Mouse (Mus musculus): ENCODE data around the gene B4galt2.

Gene B4galt2

DNA sequence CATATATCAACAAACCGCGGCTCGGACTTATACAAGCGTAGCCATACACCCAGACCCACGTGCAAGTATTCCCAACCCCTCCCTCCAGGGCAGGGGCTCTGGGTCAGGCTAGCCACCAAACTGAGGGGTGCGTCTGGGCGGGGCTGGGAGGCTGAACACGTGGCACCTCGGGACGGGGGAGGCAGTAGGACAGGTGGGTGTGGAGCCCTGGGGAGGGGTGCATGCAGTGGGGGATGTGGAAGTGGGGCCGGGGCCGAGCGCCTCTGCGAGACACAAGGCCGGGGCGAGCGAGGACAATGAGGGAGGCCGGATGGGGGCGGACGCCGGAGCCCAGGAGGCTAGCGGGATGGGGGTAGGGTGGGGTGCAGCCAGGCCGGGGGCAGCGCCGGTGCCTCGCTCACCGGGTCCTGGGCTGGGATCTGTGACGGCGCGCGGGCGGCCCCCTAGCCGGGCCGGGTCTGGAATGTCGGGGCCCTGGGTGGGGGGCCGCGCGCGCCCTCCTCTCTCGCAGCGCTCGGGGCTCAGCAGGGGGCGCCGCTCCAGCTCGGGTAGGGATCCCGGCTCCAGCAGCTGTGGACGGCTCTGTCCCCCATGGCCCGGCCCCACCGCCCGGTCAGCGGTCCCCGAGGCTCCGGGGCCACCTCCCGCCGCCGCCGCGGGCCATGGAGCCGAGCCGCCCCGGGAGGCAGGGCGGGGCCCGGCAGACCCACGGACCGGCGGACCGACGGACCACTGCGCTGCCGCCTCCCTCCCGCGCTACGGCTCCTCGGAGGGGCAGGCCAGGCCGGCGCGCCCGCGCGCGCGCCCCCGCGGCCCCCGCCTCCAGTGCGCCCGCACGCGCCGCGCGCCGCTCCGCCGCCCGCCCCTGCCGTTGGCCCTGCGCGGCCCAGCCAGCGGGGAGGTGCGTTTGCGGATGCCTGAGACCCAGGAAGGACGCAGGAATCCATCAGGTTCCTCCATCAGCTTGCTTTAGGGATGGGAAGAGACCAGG is at the start of gene B4galt2:
Gene B4galt2, minus strand, starts transcription at position 787 of the 991 bp plus-strand sequence.
- CTCF ChIA-PET, result interaction anchor here in 1 of 4 experiments (1.0 kb wide), 1 partner anchor 23 kb away, joined by 3 read pairs; no protein-coding TSS in a partner anchor
- POLR2A ChIA-PET, result interaction anchor here (0.5 to 2.1 kb wide), 11 partner anchors 8 to 83 kb away, joined by 3 to 10 read pairs (median 3); partner anchors contain the start of gene Dph2 (in 3 of the 4)

DNA sequence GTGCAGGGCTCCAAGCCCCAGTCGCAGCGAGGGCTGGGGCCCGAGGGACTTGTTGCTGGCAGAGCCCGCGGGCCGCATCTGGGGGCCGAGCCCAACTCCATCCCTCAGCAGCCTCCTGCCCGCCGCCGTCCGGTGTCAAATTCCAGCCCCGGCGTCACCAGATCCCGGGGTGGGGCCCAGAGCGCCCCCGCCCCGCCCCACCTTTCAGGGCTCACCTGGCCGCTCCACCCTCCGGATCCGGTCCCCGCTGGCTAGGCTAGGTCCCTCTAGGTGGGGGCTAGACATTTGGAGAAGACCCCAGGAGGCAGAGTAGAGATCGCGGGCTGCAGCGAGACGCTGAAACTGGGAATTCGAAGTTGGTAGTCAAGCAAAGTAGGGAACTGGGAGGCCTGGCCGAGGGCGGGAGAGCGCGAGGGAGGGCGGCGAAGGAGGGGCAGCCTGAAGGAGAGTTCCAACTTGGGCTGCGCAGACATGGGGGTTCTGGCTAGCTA is 46.1 kb upstream of the B4galt2 start, which contains the start of gene Artn:
Gene Artn, minus strand, starts transcription at position 373 of the 491 bp plus-strand sequence.
- ChIA-PET CTCF (interaction anchor here (0.6 to 5.7 kb wide), 36 partner anchors 8 to 392 kb away, joined by 3 to 47 read pairs (median 5); partner anchors contain the start of gene Ipo13 (in 3 of the 4)), POLR2A (interaction anchor here in 2 of 4 experiments (0.6 to 6.8 kb wide), 22 partner anchors 9 to 174 kb away, joined by 3 to 60 read pairs (median 6); partner anchors contain the start of genes Ipo13 (in 2 of the 2) and Atp6v0b (in 1 of the 2))

DNA sequence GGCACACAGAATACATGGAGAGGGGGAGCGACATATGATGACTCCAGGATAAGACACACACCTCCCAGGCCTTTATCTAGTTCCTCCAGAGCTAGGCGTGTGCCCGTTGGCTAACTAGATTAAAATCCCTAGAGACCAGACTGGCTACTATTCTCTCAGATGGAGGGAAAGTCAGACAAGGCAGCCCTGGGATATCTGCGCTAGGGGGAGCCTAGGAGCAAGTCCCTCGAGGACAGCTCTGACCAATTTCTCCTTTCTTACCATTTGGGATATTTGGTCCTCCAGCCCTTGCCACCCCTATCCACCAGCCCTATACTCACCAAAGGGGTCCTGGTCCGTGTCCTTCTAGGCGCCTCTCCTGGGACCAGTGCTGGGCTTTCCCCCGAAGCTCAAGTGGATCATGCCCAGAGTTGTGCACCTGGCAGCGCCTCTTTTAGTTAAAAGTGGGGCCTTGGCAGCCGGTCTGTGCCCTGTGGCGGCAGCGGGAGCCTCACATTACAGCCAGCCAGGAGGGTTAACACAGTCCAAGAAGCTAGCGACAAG is 45.5 kb upstream of the B4galt2 start:
- CTCF ChIA-PET, result interaction anchor here (0.5 to 5.7 kb wide), 66 partner anchors 7 to 1754 kb away, joined by 3 to 47 read pairs (median 5); partner anchors contain the start of genes Dph2 (in 3 of the 4), Ipo13 (in 3 of the 4), Atp6v0b (in 1 of the 4) and Cdc20 (in 1 of the 4)
- POLR2A ChIA-PET, result interaction anchor here (0.6 to 6.8 kb wide), 38 partner anchors 10 to 772 kb away, joined by 3 to 60 read pairs (median 4); partner anchors contain the start of genes Ipo13 (in 2 of the 4), Atp6v0b (in 1 of the 4) and Rps8 (in 1 of the 4)

DNA sequence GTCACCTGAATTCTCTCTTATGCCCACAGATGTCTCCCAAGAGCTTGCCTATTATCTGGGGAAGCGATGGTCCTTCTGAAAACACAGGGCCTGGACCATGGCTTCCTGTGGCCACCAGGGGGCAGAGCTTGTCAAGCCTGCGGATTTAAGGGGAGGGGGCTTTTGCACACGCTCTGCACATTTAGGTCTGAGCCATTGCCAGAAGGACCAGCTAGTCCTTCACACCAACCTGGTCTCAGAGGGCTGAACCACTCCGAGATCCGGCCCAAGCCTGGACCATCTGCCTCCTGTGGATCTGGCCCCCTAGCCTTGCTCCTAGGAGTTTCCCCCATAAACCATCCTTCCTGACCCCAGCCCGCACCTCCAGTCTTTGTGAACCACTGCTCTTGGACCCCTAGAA is 44.9 kb upstream of the B4galt2 start:
- POLR2A ChIA-PET, result interaction anchor here (0.6 to 6.8 kb wide), 41 partner anchors 10 to 772 kb away, joined by 3 to 60 read pairs (median 4); partner anchors contain the start of genes Ipo13 (in 2 of the 4), Atp6v0b (in 1 of the 4) and Rps8 (in 1 of the 4)

DNA sequence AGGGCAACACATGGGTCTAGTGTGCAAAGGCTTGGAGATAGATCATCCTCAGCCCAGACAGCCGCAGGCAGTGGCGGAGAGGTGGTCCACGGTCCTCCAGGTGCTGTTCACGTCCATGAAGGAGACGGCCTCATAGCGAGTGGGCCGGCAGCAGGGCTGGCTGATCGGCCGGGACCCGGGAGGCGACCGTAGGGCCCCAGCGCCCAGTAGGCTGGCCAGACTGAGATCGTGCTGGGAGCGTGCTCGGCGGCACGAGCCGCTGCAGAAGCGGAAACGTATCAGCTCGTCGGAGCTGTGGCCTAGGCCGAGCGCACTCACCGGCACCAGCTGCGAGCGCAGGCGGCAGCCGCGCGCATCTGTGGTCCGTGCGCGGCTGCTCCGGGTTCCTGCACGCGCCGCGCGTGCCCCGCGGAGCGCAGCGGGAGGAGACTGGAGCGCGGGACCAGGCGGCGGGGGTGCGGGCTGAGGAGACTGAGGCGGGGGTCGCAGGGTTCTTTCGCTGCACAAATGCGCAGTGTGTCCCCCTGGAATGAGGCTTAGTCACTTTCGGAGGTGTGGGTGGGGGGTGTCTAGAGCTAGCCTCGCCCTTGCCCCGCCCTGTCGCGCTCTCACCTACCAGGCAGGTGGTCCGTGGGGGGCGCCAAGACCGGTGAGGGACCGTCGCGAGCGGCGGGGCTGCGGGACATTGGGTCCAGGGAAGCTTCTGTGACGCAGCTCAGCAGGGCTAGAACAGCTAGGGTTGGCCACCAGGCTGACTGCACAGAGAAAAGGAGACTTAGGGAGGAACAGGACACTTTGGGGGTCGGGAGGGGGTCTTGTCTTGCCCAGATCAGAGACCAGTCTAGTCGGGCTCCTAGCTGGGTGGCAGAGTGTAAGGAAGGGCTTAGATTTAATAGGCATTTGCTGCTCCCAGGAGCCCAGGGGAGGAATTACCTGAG is 43.5 kb upstream of the B4galt2 start:
- ChIA-PET POLR2A (interaction anchor here (0.7 to 6.8 kb wide), 37 partner anchors 7 to 737 kb away, joined by 3 to 60 read pairs (median 4); partner anchors contain the start of genes Dph2 (in 2 of the 4), Ipo13 (in 2 of the 4), Kdm4a (in 2 of the 4) and Atp6v0b (in 1 of the 4)), CTCF (interaction anchor here (0.6 to 5.7 kb wide), 30 partner anchors 9 to 640 kb away, joined by 3 to 47 read pairs (median 5); partner anchors contain the start of gene Ipo13 (in 2 of the 4))

More for the DNA sequence above, 44.9 kb upstream of the B4galt2 start:
- CTCF ChIA-PET, result interaction anchor here (0.5 to 5.7 kb wide), 78 partner anchors 8 to 1753 kb away, joined by 3 to 47 read pairs (median 4); partner anchors contain the start of genes Dph2 (in 3 of the 4), Ipo13 (in 3 of the 4), Atp6v0b (in 1 of the 4) and Cdc20 (in 1 of the 4)

DNA sequence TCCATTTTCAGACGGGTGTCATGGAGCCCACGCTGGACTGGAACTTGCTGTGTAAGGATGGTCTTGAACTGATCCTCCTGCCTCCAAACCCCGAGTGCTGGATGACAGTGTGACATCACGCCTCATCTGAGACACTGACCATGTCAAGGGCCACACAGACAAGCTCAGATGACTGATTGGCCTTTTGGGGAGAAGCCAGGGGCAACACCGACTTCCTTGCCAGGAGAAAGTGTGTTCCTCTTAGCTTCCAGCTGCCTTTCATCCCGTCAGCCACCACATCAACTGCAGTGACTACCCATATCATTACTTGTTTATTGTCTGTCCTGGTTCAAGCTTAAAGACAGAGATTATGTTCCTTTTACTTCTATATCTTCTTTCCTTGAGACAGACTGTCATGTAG is 41.6 kb upstream of the B4galt2 start:
- CTCF ChIA-PET, result interaction anchor here in 2 of 4 experiments (1.5 to 5.7 kb wide), 3 partner anchors 11 to 159 kb away, joined by 3 to 47 read pairs (median 5); partner anchors contain the start of gene Ipo13 (in 1 of the 2)
- POLR2A ChIA-PET, result interaction anchor here in 2 of 4 experiments (0.5 to 6.8 kb wide), 5 partner anchors 8 to 1184 kb away, joined by 4 to 60 read pairs (median 5); partner anchors contain the start of genes Ipo13 (in 1 of the 2) and Slc2a1 (in 1 of the 2)

DNA sequence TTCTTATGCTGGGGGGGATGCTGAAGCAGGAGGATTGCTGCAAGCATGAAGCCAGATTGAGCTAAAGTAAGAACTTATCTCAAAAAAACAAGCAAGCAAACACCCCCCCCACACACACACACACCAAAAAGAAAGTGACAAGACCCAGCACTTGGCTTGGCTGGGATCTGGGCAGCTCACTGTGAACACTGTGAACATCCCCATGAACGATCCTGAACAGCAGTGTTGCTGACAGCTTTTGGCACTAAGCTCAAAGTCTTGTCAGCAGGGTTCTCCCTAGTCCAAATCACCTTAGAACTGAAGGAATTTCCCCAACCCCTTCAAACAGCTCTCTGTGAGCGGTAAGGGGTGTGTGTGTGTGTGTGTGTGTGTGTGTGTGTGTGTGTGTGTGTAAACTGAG is 40.2 kb upstream of the B4galt2 start:
- ChIA-PET POLR2A (interaction anchor here (0.5 to 6.8 kb wide), 13 partner anchors 7 to 374 kb away, joined by 3 to 60 read pairs (median 3); partner anchors contain the start of genes Ipo13 (in 3 of the 4) and Dph2 (in 1 of the 4)), CTCF (interaction anchor here in 3 of 4 experiments (0.6 to 1.2 kb wide), 6 partner anchors 53 to 1664 kb away, joined by 3 to 7 read pairs (median 4); no protein-coding TSS in a partner anchor)

DNA sequence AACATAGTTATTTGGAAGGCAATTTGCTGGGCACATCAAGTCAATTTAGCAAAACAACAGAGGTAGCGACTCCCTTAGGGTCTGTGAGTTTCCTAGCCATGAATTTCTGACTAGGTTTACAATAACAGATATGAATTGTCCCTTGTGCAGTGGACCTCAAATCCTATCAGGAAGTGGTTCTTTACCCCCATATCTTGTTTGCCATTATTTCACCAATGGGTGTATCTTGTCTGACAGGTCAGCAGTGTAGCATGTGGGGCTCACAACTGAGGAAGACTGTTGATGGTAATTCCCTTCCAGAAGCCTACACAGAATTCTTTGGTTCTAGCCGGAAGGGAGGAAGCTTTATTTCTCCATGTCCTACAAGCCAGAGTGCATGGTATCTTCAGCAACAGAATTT is 38.1 kb upstream of the B4galt2 start:
- CTCF ChIA-PET, result no interaction called here
- POLR2A ChIA-PET, result interaction anchor here in 2 of 4 experiments (1.0 to 1.4 kb wide), 2 partner anchors 8 to 9 kb away, joined by 4 to 5 read pairs; no protein-coding TSS in a partner anchor

DNA sequence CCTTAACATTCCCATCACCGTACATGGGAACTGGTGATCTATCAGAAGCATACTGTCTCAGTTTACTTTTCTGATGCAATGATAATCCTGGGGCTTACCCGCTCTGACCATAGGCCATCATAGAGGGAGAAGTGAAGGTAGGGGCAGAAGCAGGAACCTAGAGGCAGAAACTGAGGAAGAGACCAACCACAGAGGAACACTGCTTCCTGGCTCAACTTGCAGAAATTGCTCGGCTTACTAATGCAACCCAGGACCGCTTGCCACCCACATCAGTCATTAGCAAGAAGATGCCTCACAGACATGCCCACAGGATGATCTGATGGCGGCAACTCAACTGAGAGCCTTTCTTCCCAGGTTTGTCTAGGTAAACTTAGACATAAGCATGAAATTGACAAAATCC is 35.5 kb upstream of the B4galt2 start:
- CTCF ChIA-PET, result interaction anchor here in 2 of 4 experiments (4.0 to 8.9 kb wide), 2 partner anchors 9 kb away, joined by 25 to 47 read pairs; partner anchors contain the start of gene Artn (in 2 of the 2)
- POLR2A ChIA-PET, result interaction anchor here in 2 of 4 experiments (1.1 to 4.6 kb wide), 4 partner anchors 8 to 46 kb away, joined by 4 to 60 read pairs (median 4); partner anchors contain the start of gene Artn (in 1 of the 2)

DNA sequence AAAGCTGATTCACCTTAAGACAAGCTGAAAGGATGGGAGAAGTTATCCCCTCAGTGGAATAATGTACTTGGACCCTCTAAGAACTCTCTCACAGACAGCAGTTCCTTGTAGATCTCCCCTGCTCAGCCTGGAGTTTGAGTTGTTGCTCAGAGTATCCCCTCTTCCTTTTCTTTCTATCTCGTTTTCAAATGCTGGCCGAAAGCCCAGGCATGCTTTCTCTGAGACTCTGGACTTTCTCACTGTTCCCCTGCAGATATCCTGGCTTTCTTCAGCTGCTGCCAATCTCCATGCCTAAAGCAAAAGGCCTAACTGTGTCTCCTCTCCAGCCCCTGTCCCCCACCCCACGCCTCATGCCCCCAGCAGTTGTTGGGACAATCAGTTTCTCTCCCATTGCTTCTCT is 35.0 kb upstream of the B4galt2 start:
- ChIA-PET POLR2A (interaction anchor here in 2 of 4 experiments (1.8 to 4.6 kb wide), 4 partner anchors 8 to 46 kb away, joined by 4 to 60 read pairs (median 6); partner anchors contain the start of gene Artn (in 1 of the 2)), CTCF (interaction anchor here in 2 of 4 experiments (4.0 to 8.9 kb wide), 2 partner anchors 9 to 10 kb away, joined by 25 to 47 read pairs; partner anchors contain the start of gene Artn (in 2 of the 2))

DNA sequence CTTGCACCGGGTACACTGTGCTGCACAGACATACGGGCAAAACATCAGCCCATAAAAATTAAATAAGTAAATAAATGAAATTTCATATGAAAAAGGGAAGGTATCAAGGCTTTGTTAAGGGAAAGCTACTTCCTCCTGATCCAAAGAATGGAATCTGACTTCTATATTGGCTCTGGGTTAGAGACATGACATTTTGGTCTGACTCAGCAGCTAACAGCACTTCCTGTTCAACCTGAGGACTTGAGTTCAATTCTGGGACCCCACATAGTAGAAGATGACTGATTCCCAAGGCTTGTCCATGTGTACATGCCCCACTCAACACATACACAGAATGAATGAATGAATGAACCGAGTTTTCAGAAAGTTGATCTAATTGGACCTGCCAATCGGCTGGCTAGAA is 34.6 kb upstream of the B4galt2 start:
- ChIA-PET POLR2A (interaction anchor here in 3 of 4 experiments (0.9 to 4.6 kb wide), 7 partner anchors 9 to 47 kb away, joined by 3 to 60 read pairs (median 5); partner anchors contain the start of genes Artn (in 1 of the 3) and Dph2 (in 1 of the 3)), CTCF (interaction anchor here in 2 of 4 experiments (0.6 to 8.9 kb wide), 4 partner anchors 10 to 245 kb away, joined by 3 to 47 read pairs (median 14); partner anchors contain the start of gene Artn (in 2 of the 2))

DNA sequence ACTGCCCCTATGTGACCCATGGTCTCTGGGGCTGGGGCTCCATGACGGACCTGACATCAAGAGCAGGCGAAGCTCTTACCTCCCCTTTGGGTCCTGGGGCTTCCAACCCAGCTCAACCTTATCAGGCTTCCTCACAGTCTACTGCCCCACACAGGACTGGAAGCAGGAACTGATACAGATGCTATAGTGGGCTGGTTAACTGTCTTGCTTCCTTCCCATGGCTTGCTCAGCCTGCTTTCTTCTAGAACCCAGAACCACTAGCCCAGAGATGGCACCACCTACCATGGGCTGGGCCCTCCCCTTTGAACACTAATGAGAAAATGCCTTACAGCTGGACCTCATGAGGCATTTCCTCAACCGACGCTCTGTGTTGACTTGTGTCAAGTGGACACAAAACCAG is 34.1 kb upstream of the B4galt2 start:
- POLR2A ChIA-PET, result interaction anchor here in 3 of 4 experiments (0.9 to 4.6 kb wide), 9 partner anchors 9 to 47 kb away, joined by 3 to 60 read pairs (median 5); partner anchors contain the start of genes Artn (in 1 of the 3) and Dph2 (in 1 of the 3)
- CTCF ChIA-PET, result interaction anchor here in 2 of 4 experiments (0.6 to 8.9 kb wide), 4 partner anchors 10 to 245 kb away, joined by 3 to 47 read pairs (median 14); partner anchors contain the start of gene Artn (in 2 of the 2)

DNA sequence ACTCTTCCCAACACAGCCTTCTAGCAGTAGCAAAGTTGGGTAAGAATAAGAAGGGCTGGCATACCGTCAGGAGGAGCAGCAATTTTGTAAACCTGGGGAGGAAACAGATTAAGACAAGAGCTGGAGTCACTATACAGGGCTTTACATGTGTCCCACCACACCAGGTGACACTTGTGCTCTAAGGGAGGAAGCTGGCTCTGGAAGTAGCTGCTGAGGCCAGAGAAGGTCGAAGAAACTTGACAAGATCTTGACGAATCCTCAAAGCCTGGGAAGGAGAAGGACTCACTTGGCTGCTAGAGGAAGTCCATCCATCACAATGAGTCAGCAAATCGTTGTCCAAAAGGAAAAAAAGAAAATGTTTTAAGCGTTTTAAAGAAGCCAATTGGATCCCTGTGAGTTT is 33.1 kb upstream of the B4galt2 start:
- ChIA-PET POLR2A (interaction anchor here in 3 of 4 experiments (0.6 to 4.6 kb wide), 18 partner anchors 8 to 512 kb away, joined by 3 to 60 read pairs (median 4); partner anchors contain the start of genes Dph2 (in 2 of the 3), Artn (in 1 of the 3), Atp6v0b (in 1 of the 3) and Kdm4a (in 1 of the 3)), CTCF (interaction anchor here (0.5 to 8.9 kb wide), 5 partner anchors 11 to 584 kb away, joined by 4 to 47 read pairs (median 5); partner anchors contain the start of gene Artn (in 2 of the 4))

DNA sequence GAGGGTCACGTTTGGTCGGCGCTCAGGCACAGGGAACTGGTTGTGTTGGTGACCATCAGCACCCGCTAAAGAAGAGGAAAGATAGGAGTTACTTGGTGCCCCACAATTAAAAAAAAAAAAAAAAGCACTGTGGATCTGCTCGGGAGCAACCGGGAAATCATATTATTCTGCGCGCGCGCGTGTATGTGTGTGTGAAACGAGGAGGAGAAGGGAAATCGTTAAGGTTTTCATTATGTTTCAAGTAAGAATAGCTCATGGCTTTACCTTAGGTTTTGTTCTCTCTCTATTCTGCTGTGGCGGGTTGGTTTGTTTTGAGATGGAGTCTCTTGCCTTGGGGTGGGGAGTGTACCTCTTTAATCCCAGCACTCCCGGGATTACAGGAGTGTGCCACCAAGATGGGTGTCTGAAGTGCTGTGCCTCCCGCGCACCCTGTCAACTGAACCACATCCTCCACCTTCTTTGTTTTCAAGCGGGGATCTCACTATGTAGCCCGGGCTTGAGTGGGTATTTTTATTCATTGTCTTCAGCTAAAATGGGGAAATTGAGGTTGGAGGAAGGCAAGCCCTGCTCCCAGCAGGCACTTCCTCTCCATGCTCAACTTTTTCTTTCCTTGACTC is 32.3 kb upstream of the B4galt2 start:
- POLR2A ChIA-PET, result interaction anchor here (0.6 to 4.6 kb wide), 21 partner anchors 8 to 513 kb away, joined by 3 to 60 read pairs (median 4); partner anchors contain the start of genes Dph2 (in 2 of the 4), Artn (in 1 of the 4) and Kdm4a (in 1 of the 4)
- CTCF ChIA-PET, result interaction anchor here (1.3 to 8.9 kb wide), 7 partner anchors 12 to 168 kb away, joined by 3 to 47 read pairs (median 5); partner anchors contain the start of gene Artn (in 2 of the 4)
